Mouse (Mus musculus) spleen, postnatal 10 days (tissue): ENCODE data around the gene Sema4c.

Experiments
- DNase-seq, 2 experiments: peaks; one replicate each; pipeline ENCODE4 v3.0.0; 2021 to 2022; ENCODE audit warnings: low spot score in 2 of 2

The Sema4c gene

GRCm38 (mm10) chr1:36579974-36580383 is 21.8 kb upstream of the Sema4c start:
- no peak for DNase-seq

DNA sequence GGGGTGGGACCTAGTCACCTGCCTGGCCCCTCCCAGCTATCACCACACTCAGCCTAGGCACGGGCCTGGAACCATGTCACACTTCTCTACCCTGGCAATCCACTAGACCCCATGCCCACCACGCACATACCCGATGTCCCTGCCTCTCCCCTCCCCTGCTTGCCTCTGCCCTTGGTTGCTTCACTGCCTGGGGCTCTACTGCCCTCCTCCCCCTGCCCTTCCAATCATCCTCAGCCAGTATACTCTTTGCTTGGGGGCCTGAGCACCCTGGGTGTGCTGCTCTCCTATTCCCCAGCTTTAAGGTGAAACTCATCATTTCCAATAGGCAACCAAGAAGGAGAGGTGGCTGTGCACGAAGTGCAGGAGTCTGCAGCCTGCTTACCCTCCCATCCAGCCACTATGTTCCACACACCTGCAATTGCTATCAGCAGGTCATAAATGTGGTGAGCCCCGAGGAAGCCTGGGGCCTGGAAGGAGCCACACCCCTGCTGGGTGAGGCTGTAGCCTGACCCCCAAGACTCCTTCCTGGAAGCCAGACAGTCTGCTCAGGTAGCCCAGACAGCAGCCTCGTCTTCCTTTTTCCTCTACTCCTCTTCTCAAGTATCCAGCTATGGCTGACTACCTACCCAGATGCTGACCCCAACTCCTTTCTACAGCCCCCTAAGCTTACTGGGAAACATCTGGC is 19.0 kb upstream of the Sema4c start:
- DNase-seq: no peak

- DNase-seq: no peak
These were observed 17.2 kb upstream of the Sema4c start for GRCm38 (mm10) chr1:36575347-36575746.

GRCm38 (mm10) chr1:36574196-36574955 is 16.2 kb upstream of the Sema4c start:
- DNase-seq: no peak

- DNase-seq: no peak
These were observed 15.4 kb upstream of the Sema4c start for GRCm38 (mm10) chr1:36573524-36573923.

DNA sequence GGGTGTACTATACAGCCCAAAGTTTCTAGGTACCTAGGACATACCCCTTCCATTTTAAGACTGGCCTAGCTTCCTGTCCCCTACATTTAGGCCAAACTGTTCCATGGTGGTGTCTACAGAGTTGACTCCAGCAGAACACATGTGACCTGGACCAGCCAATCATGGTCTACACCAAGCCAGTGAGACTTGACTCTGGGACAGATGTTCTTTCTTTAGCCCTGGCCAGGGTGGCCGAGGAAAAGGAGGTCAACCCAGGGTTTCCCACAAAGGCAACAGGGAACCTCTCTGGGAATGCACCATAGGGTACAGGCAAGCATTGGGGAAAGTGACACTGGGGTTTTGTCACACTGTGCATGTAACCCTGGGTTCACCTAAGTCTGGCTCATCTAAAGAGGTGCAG is 14.6 kb upstream of the Sema4c start:
- DNase-seq: no peak

GRCm38 (mm10) chr1:36572140-36572700 is 14.1 kb upstream of the Sema4c start:
- no peak for DNase-seq

DNA sequence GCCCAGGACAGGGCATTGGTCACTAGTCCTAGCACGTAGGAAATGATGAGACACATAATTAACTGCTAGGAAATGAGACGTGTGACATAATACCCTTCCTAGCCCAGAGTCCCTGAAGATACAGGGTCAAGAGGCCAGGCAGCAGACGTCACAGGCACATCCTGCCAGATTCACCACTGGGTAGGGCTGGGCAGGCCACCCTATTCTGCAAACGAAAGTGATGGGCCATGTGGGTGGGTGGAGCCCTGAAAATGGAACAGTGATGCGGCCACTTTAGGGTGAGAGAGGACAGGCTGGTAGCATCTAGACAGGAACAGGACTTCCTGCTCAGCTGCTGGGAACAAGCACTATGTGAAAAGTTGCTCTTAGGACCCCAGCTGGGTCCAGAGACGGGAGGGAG is 13.5 kb upstream of the Sema4c start:
- peak in 1 of 2 experiments; percentile 39 for DNase-seq

GRCm38 (mm10) chr1:36570320-36570719 is 12.2 kb upstream of the Sema4c start:
- DNase-seq: no peak

- no peak for DNase-seq
These were observed 11.6 kb upstream of the Sema4c start for GRCm38 (mm10) chr1:36569694-36570276.

- DNase-seq: no peak
These were observed 10.6 kb upstream of the Sema4c start for GRCm38 (mm10) chr1:36568776-36569175.

- DNase-seq: no peak
These were observed 9.9 kb upstream of the Sema4c start for GRCm38 (mm10) chr1:36567818-36568603.

GRCm38 (mm10) chr1:36566425-36566824 is 8.3 kb upstream of the Sema4c start:
- DNase-seq: no peak

GRCm38 (mm10) chr1:36564101-36564500 is 6.0 kb upstream of the Sema4c start:
- DNase-seq: no peak

- DNase-seq: no peak
These were observed 5.5 kb upstream of the Sema4c start for GRCm38 (mm10) chr1:36563632-36564031.

GRCm38 (mm10) chr1:36563197-36563596 is 5.0 kb upstream of the Sema4c start:
- no peak for DNase-seq

- no peak for DNase-seq
These were observed 4.2 kb upstream of the Sema4c start for GRCm38 (mm10) chr1:36562388-36562787.

DNA sequence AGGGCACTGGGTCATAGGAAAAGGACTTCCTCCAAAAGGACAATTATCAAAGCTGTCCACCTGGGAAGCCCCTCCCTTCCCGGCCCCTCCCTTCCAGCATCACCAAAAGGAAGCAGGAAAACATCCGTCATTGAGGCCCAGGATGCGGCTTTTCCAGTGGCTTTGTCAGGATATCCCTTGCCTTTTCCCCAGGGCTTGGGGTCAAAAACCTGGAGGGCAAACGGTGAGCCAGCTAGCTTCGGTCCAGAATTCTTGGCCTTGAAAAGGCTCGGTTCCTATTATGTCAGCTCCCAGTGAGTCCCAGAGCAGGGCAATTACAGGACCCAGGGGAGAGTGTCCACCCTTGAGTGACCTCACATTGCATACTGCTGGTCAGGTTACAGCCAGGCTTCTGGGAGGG is 2.8 kb upstream of the Sema4c start:
- DNase-seq: no peak

GRCm38 (mm10) chr1:36559888-36560287 is 1.7 kb upstream of the Sema4c start:
- DNase-seq: no peak

DNA sequence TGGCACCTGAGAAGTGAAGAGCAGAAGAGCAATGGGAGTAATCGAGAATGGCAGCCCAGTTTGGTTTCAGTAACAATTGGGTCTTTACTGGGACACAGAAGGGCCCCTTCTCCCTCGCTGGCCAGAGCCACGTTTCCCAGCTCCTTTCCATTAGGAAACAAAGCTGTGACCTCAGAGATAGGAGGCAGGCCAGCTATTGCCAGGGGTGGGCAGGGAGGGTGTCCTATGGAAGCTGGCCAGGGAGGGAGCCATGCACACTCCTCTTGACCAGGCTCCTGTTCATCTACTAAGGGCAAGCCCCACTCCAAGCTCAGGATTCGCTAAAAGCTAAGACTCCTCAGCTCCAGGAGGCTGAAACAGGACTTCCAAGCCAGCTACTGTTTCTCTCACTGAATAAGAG is 1.1 kb upstream of the Sema4c start:
- DNase-seq: no peak

GRCm38 (mm10) chr1:36557457-36558011 is 615 bp downstream of the Sema4c start:
- DNase-seq: peak; percentile 30 to 56
